Mouse (Mus musculus): ENCODE data around the gene Cblc. TPM values are rescaled to one million over a fixed set of nuclear protein-coding genes. Genes with fewer than 3 reads are reported as not detected.

Gene Cblc
- polyA plus RNA-seq, 1 experiment from 2014 or later, result 15.2 TPM

Other genes with a start within 250 kb of the Cblc start
- gene Ppp1r37, start 233.7 kb downstream of the Cblc start, polyA plus RNA-seq (2015; fragmentation: Nextera tagmentation; extraction: Ambion mirVana), result 25.1 and 26.3 TPM in 2 replicates
- gene Zfp296, start 219.5 kb downstream of the Cblc start, polyA plus RNA-seq (2015; fragmentation: Nextera tagmentation; extraction: Ambion mirVana), result 1.00 and 1.1 TPM in 2 replicates
- 144 and 149 TPM in 2 replicates for gene Gemin7, start 219.2 kb downstream of the Cblc start, polyA plus RNA-seq (2015; fragmentation: Nextera tagmentation; extraction: Ambion mirVana)
- gene Clasrp, start 192.3 kb downstream of the Cblc start, polyA plus RNA-seq (2015; fragmentation: Nextera tagmentation; extraction: Ambion mirVana), result 49.6 and 49.8 TPM in 2 replicates
- 11.8 and 14.1 TPM in 2 replicates for gene Relb, start 167.4 kb downstream of the Cblc start, polyA plus RNA-seq (2015; fragmentation: Nextera tagmentation; extraction: Ambion mirVana)
- 73.4 and 73.8 TPM in 2 replicates for gene Clptm1, start 131.8 kb downstream of the Cblc start, polyA plus RNA-seq (2015; fragmentation: Nextera tagmentation; extraction: Ambion mirVana)
- 1.8 and 2.7 TPM in 2 replicates for gene Apoc2, start 118.9 kb downstream of the Cblc start, polyA plus RNA-seq (2015; fragmentation: Nextera tagmentation; extraction: Ambion mirVana)
- gene Gm44805, start 115.4 kb downstream of the Cblc start, polyA plus RNA-seq (2015; fragmentation: Nextera tagmentation; extraction: Ambion mirVana), result not detected in 2 replicates
- gene Apoc4, start 115.3 kb downstream of the Cblc start, polyA plus RNA-seq (2015; fragmentation: Nextera tagmentation; extraction: Ambion mirVana), result 0.41 TPM in 1 of 2 replicates, not detected in the other
- gene Apoc1, start 104.1 kb downstream of the Cblc start, polyA plus RNA-seq (2015; fragmentation: Nextera tagmentation; extraction: Ambion mirVana), result 46.2 and 57.9 TPM in 2 replicates
- gene Apoe, start 97.6 kb downstream of the Cblc start, polyA plus RNA-seq (2015; fragmentation: Nextera tagmentation; extraction: Ambion mirVana), result 409 and 468 TPM in 2 replicates
- gene Tomm40, start 81.4 kb downstream of the Cblc start, polyA plus RNA-seq (2015; fragmentation: Nextera tagmentation; extraction: Ambion mirVana), result 129 and 139 TPM in 2 replicates
- gene Nectin2, start 46.3 kb downstream of the Cblc start, polyA plus RNA-seq (2015; fragmentation: Nextera tagmentation; extraction: Ambion mirVana), result 84.5 and 85.1 TPM in 2 replicates
- gene Bcam, start 25.8 kb downstream of the Cblc start, polyA plus RNA-seq (2015; fragmentation: Nextera tagmentation; extraction: Ambion mirVana), result 120 and 150 TPM in 2 replicates
- gene Bcl3, start 26.0 kb upstream of the Cblc start, polyA plus RNA-seq (2015; fragmentation: Nextera tagmentation; extraction: Ambion mirVana), result 3.9 and 4.4 TPM in 2 replicates
- not detected in 2 replicates for gene Gm19345, start 55.2 kb upstream of the Cblc start, polyA plus RNA-seq (2015; fragmentation: Nextera tagmentation; extraction: Ambion mirVana)
- gene Ceacam16, start 64.5 kb upstream of the Cblc start, polyA plus RNA-seq (2015; fragmentation: Nextera tagmentation; extraction: Ambion mirVana), result not detected in 2 replicates
- gene Ceacam19, start 91.2 kb upstream of the Cblc start, polyA plus RNA-seq (2015; fragmentation: Nextera tagmentation; extraction: Ambion mirVana), result 11.1 and 11.2 TPM in 2 replicates
- 13.4 and 13.7 TPM in 2 replicates for gene Pvr, start 124.4 kb upstream of the Cblc start, polyA plus RNA-seq (2015; fragmentation: Nextera tagmentation; extraction: Ambion mirVana)
- 0.15 TPM in 1 of 2 replicates, not detected in the other for gene Igsf23, start 153.9 kb upstream of the Cblc start, polyA plus RNA-seq (2015; fragmentation: Nextera tagmentation; extraction: Ambion mirVana)
- gene Ceacam20, start 168.6 kb upstream of the Cblc start, polyA plus RNA-seq (2015; fragmentation: Nextera tagmentation; extraction: Ambion mirVana), result not detected in 2 replicates
- not detected in 2 replicates for gene Nlrp9b, start 194.7 kb upstream of the Cblc start, polyA plus RNA-seq (2015; fragmentation: Nextera tagmentation; extraction: Ambion mirVana)